Mouse (Mus musculus) testis, postnatal 10 days (tissue): ENCODE measurements around the gene Krt10.

Experiments
- DNase-seq: peaks from one replicate; pipeline ENCODE4 v3.0.0; 2021; ENCODE audit warnings: low spot score

Krt10 gene

DNA sequence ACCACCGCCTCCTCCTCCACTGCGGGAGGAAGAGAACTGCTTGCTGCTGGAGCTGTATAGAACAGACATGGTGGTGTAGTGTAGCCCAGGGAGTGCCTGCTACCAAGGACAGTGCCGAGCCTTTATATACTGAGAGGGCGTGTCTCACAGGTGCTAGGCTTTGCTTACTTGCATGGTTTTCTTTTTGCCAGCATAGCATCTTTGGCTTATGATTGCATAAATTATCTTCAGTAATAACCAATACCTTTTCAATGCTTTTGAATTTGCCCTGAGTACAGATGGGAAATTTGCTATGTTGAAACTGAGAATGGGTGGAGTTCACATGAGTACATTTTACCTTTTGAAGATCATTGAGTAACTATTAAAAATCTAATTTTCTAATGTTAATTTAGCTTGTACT, at the start of gene Krt10:
Krt10 (minus strand) TSS at position 101 of the 400 bp plus-strand sequence.
- DNase-seq: no peak

DNA sequence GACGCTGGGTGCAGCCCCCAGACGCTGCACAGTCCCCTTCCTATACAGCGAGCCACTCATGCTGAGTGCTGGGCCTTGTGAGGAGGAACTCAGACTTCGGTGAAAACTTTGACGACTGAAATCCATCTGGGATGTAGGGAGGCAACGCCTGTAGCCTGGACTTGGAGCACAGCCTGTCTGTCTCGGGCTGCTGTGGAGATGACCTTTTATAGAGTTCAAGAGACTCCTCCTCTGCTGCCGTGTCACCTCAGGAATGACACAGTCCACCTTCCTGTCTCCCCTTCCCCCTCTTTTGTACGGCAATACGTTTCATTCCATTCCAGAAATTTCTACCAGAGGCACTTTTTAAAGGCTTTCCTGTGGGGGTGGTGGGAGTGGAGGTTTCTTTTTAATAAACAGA, 48.8 kb upstream of the Krt10 start, which contains the start of gene Krt20:
Krt20 (minus strand) TSS at position 179 of the 400 bp plus-strand sequence.
- no peak for DNase-seq

DNA sequence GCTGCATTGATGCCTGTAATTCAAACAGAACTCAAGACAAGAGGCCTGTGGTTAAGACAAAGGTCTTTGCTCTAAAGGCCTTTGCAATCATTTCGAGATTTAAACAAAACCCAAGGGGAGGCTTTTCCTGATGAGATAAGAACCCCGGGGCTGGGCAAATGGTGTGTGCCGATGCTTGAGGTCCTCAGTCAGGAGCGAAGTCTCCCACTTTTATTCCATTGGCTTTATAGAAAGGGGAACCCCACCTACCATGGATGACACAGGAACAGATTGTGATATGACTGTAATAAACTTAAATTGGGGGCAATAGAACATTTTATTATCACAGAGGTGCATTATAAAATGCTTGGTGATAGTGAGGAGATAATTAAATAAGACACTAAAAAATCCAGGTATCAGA, 47.5 kb upstream of the Krt10 start:
- no peak for DNase-seq

DNA sequence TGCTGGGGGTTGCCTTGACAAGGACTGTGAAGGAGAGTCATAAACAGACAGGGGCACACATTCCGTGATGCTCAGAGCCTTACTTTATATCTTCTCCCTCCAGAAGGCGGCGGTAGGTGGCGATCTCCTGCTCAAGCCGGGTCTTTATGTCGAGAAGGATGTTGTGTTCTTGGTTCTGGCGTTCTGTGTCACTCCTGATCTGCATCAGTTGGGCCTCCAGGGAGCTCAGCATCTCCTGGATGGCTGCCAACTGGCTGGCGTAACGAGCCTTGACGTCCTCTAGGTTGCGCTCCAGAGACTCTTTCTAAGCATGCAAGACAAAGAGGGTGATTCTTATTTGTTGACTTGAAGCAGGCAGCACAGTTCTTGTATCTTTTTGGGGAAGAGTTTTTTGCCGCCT, 41.5 kb upstream of the Krt10 start:
- peak; percentile 72 for DNase-seq

DNA sequence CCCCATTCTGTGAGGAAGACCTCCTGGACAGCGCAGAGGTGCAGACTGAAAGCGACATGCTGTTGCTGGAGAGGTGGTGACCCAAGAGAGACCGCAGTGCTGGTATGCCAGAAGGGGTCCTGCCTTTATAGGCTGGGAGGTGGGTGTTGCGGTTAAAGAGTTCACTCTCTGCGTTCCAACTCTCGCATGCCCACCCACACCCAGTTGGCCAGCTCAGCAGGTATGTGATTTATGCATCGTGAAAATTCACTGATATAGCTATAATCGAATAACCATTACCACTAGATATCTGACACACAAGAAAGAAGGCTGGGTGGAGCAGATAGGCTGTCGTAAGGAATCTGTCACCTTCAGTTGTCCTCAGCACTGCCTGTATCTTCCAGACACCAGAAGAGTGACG, 33.0 kb upstream of the Krt10 start, which contains the start of gene Krt12:
Krt12 (minus strand) TSS at position 101 of the 400 bp plus-strand sequence.
- no peak for DNase-seq

DNA sequence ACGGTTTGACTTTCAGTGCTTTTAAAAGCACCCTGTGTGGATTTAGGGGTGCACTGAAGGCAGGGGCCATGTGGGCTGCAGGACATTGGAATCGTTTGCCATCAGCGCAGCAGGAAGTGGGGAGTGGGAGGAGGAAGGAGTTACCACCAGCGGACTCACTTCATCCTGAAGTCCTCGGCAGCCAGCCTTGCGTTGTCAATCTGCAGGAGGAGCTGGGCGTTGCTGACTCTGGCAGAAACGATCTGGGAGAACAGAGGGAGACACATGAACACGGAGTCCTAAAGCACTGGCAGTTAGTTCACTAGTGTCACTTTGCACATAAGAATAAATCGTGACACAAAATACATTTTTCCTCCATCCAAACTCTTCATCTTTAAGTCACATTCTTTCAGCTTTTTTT, 31.4 kb upstream of the Krt10 start:
- no peak for DNase-seq

DNA sequence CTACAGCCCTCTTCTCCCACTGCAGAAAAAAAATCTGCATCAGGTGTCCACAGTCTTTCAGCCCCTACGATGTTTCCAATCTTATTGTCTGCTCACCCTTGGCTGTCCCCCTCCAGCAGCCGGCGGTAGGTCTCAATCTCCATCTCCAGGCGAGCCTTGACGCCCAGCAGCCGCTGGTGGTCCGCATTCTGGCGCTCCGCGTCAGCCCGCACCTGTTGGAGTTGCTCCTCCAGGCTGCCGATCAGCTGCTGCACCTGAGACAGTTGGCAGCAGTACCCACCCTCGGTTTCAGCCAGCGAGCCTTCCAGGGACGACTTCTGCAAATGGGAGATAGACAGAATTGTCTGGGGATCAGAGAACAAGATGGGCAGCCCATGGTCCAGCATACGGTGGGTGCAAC, 28.7 kb upstream of the Krt10 start:
- no peak for DNase-seq

DNA sequence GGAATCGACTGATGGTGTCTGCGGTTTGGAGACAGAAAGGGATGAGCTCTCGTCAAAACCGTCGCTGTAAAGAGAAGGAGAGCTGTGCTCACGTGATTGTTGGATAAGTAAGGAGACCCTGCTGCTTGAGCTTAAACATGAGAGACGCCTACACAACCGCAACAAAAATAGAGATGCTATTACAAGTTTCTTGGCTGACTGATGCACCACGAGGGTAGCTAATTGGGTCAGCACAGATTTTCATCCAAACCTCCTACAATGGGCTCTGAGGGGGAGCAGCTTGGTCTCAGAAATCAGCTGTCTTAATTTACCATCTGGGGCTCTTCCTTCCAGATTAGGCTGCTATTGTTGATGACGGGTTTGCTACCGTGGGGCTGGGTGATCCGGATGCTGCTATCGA, 27.7 kb upstream of the Krt10 start:
- DNase-seq: no peak

DNA sequence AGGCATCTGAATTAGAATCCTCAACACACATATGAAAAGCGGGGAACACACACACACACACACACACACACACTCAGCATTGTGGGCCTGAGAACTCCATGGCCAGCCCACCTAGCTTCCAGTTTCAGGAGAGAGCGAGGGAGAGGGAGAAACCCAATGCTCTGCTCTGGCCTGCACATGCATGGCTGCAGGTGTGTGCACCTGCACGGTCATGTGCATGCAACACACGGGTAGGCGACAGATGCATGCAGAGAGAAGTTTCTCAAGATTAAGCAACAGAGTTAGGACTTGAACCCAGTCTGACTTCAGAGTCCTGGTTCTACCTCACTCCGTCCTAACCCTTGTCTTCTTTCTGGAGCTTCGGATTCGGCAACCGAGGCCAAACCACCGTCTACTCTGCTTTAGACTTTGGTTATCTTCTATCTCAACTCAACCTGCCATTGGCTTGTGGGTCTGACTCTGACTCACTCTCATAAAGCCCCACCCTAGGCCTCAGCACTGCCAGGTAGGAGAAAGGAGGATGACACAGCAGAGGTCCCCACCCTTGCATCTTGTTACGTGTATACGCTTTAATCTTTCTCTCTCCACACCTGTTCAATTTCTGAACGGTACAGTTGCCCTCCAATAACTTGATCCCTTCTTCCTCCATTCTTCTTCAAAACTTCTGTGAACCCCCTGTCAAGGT, 25.4 kb upstream of the Krt10 start:
- DNase-seq: no peak

DNA sequence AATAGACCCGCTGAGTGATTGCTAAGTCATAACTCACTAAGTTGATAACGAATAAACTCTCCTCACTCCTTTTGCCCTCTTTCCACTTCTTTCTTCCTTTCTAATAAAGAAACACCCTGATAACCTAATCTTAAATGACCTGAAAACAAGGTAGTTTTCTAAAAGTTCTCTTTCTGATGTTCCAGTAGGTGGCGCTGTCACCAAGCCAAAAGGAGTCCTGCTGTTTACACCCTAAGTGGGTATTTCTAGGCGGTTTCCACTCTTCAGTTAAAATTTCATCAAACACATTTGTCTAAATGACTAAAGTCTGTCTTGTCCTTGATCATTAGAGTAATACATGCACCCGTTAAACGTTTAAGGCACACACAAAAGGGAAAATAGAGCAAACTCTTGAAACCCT, 24.1 kb upstream of the Krt10 start:
- DNase-seq: peak; percentile 76

DNA sequence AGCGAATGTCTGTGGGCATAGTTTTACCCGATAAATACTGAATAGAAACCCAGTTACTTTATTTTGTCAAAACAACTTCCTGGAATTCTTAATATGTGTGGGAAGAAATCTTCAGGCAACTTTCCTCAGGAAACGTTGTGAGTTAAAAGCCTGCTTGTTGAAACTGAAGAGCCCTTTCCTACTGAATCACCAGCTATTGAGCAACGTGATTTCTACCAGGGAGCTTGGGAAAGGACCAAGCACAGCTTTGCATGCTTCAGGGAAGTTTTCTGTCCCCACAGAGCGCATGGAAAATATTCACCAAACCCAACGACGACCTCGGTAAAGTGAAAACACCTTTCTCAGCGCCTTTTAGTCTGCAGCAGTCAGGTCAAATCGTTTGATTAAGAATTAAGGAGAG, 17.0 kb upstream of the Krt10 start:
- DNase-seq: no peak

DNA sequence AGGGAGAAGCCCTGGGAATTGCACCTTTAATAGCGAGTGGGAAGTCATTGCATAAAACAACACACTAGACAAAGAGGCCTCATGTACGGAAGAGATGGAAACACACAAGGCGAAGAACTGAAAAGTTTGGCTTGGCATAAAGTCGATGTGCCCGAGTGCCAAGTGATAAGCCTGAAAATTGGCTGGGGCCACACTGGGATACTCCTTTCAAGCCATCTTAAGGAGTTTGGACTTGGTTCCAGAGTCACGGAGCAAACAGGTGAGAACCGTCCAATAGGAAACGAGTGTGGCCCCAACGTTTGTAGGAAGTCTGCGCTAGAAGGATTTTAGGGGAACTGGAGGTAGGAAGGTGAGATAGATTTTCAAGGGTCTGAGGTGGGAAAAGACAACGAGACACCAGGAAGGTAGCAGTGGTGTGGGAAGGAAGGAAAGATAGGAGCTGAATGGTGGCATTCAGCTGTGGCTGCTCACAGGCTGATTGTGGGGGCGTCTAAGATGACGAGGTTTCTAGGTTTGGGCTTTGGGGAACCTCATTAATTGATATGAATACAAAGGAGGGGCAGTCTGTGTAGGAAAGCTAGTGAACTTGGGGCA, 10.9 kb upstream of the Krt10 start:
- no peak for DNase-seq

DNA sequence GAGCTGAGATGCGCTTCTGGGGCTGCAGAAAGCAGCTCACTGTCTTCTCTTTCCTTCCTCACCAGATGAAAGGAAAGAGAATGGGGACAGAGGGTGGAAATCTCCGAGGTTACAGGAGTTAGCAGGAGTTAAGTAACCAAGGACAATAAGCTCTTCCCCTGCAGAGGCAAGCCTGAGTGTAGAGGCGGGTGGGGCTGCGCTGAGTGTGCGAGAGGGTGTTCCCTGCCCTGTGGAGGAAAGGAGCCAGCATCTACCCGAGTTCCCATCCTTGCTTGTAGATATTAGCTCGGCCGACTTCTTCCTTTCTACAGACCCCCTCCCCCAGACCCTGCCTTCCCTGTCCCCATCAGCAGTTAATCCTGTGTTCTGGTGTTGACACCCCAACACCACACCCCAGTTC, 9.7 kb upstream of the Krt10 start:
- DNase-seq: no peak

DNA sequence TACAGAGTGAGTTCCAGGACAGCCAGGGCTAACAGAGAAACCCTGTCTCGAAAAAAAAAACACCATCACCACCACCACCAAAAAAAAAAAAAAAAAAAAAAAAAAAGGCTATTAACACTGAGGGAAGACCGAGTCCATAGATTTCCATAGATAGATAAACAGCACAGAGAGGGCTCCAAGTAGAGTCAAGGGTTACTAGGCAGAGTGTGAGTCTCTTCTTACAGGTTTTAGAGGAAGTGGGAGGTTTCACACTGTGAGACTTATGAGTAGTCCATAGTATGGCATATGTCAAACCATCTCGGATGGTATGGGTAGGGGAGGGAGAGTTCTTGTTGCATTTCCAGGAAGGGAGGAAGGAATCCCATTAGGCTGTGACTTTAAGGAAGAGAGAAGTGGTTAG, 8.9 kb upstream of the Krt10 start:
- DNase-seq: no peak

DNA sequence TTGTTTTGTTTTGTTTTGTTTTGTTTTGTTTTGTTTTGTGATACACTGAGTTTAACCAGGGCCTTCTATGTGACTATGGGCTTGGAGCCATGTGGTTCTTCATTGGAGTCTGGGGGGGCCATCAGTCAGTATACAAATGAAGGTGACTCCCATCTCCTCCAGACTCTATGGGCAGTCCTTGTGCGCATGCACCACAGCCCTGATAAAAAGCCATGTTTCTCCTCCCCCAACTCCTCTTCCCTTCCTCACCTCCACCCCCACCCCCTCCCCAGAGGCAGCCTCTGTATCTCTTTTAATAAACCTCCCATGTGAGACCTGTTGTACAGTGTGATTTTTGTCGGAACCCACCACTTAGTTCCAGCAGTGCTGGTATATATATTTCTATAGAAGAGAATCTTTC, 7.5 kb upstream of the Krt10 start:
- no peak for DNase-seq

DNA sequence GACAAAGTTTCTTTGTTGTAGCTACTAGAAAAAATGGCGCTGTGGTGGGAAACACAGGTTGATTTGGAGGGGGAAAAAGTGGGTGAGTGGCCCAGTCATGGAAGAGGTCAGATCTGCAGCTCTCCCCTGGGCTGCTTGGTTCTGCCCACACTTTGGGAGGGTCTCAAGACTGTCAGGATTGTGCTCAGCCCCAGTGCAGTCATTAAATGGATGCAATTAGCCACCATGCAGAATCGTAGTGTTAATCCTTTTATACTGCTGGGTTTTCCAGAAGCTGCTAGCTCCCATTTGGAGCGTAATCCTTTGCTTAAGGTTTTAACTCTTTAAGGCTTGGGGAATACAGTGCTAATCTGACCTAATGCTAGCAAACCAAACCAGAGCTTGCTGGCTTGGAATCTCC, 6.9 kb upstream of the Krt10 start:
- no peak for DNase-seq

DNA sequence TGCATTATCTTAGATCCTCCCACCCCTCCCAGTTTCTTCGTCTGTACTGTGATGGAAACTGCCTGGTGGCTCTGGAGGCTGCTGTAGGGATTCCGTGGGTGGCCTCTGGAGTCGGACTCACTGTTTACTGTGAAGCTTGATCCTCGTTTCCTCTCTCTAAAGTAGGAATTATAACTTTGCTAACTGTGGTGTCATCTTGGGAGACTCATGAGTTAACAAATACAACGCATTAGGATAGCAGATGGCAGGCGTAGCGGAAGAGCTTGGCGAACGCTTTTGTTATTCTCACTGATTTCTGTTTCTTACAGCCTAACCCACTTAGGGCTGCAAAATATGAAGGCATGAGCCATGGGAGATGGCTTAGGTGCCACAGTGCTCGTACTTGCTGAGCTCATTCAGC, 3.3 kb upstream of the Krt10 start:
- DNase-seq: no peak

DNA sequence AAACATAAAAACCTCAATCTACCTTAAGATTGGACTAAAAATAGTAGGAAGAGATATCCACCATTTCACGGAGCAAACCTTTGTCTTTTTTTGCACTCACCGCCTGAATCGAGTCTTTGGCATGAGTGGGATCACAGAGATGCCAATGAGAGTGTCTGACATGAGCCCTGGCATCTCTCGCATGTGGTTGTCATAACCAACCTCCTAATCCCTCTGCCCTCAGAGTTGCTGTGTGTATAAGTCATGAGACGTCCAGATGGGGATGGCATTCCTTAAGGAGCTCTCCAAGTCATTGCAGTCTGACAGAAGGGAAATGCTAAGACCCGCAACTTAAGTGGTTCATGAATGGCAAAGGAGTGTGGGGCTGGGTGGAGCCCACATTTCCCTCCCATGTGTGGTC, 2.2 kb upstream of the Krt10 start:
- no peak for DNase-seq

DNA sequence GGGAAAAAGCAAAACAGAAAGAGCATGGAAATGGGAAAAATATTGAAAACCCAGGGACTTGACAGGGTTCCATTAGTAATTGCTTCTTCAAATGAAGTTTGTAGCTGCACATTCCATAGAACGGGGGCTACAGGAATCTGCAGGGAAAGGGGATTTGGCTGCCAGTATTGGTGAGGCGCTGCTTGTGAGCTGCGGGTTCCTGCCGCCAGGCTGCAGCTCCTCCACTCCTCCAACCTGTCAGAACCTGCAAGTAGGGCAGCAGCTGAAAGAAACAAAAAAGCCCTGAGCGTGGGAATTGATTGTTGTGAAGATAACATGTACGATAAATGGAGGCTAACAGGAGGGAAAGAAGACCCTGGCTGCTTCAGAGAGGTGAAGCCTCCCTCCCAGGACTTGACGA, 1.7 kb upstream of the Krt10 start:
- DNase-seq: no peak

DNA sequence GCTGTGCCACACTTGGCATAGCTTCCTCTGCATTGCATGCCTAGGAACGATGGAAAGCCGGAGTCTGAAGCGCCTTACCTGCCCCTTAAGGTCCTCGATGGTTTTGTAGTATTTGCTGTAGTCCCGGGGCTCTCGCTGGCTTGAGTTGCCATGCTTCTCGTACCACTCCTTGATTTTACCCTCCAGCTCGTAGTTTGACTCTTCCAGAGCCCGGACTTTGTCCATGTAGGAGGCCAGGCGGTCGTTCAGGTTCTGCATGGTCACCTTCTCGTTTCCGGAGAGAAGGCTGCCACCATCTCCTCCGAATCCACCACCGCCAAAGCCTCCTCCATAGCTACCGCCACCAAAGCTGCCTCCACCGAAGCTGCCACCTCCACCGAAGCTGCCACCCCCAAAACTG, 503 bp downstream of the Krt10 start:
- no peak for DNase-seq

DNA sequence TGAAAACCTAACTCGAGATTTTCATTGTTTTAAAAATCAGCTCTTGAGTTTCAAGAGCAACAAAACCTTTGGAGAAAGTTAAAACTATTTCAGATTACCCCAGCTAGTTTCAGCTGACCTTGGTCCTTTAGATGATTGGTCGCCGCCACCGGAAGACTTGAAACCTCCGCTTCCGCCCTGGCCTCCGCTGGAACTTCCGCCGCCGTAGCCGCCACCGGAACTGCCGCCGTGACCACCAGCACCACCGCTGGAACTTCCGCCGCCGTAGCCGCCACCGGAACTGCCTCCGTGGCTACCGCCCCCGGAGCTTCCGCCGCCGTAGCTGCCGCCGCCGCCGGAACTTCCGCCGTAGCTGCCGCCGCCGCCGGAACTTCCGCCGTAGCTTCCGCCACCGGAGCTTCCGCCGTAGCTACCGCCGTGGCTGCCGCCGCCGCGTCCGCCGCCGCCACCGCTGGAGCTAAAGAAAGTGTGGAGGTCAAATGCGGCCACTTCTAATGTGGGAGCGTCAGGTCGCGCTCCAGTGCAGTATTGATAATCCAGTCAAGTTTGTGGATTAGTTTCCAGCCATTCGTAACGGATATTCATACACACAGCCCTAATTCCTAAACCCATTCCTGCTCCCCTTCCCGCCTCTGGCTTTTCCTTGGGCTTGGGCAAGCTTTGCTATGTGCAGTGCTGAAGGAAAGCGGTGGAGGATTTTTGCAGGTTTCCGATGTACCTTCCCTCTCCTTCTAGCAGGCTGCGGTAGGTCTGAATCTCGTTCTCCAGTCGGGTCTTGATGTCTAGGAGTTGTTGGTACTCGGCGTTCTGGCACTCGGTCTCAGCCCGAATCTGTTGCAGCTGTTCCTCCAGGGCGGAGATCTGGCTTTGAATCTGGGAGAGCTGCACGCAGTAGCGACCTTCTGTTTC, 3.1 kb downstream of the Krt10 start:
- peak; percentile 87 for DNase-seq

DNA sequence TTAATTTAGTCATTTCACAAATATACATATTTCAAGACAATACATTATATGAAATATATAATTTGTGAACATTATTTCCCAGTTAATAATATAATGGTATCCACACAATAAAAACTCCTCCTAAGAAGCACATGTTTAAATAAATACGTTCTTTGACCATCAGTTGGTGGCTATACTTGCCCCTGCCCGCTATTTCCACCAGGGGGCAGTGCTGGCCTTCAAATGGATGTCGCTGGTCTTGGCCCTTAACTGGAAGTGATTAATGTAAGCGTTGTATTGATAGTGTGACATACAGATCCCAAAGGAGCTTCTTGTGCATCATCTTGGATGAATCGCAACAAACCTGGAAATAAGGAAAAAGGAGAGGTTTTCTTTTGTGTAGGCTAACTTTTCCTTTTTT, 9.6 kb downstream of the Krt10 start:
- peak; percentile 87 for DNase-seq

DNA sequence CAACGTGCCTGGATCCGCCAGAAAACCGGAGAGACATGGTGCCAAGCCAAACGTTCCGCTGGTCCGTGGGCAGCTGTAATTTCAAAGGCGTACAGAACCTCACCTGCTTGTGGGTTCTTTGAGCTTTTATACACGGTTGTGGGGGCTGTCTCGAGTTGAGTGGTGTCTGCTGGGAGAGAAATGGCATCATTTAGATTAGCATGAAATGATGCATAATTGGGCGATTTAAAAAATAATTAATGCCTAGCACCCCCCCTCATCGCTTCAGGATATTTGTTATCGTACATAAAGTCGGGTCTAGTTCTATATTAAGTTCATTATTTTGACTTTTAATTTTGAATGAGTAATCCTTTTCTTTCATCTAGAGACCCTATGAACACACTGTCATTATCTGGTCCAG, 14.4 kb downstream of the Krt10 start, which contains the start of gene Krt28:
Krt28 (minus strand) TSS at position 101 of the 400 bp plus-strand sequence.
- no peak for DNase-seq
